Mouse (Mus musculus) right cerebral cortex, postnatal 4 days (tissue): ENCODE data around the gene Polr3gl.
A peak's percentile ranks its signal among the peaks of the same experiment; 100 is the strongest.

ENCODE experiments used
- DNase-seq: peaks from one replicate; pipeline ENCODE4 v3.0.0-alpha.2; 2022

Gene Polr3gl

GRCm38 (mm10) chr3:96597435-96597891 is 3.5 kb upstream of the Polr3gl start:
- peak; percentile 52 for DNase-seq

GRCm38 (mm10) chr3:96596855-96597254 is 2.9 kb upstream of the Polr3gl start:
- DNase-seq: peak; percentile 45

- peak; percentile 76 for DNase-seq
Measured at GRCm38 (mm10) chr3:96596228-96596707, 2.3 kb upstream of the Polr3gl start, which contains the start of gene Ankrd34a. TSS of gene Ankrd34a (plus strand) at chr3:96596636.

- no peak for DNase-seq
Measured at GRCm38 (mm10) chr3:96595661-96596060, 1.7 kb upstream of the Polr3gl start.

GRCm38 (mm10) chr3:96594851-96595250 is 870 bp upstream of the Polr3gl start:
- DNase-seq: no peak

GRCm38 (mm10) chr3:96593374-96593773 is 607 bp downstream of the Polr3gl start:
- no peak for DNase-seq

GRCm38 (mm10) chr3:96590657-96591056 is 3.3 kb downstream of the Polr3gl start:
- DNase-seq: no peak

- DNase-seq: no peak
Measured at GRCm38 (mm10) chr3:96583386-96583785, 10.6 kb downstream of the Polr3gl start.

GRCm38 (mm10) chr3:96581771-96582515 is 12.0 kb downstream of the Polr3gl start:
- no peak for DNase-seq

GRCm38 (mm10) chr3:96581141-96581540 is 12.8 kb downstream of the Polr3gl start:
- DNase-seq: no peak

GRCm38 (mm10) chr3:96579885-96580454 is 14.0 kb downstream of the Polr3gl start:
- DNase-seq: peak; percentile 93

- DNase-seq: no peak
Measured at GRCm38 (mm10) chr3:96579239-96579750, 14.7 kb downstream of the Polr3gl start.

GRCm38 (mm10) chr3:96578561-96579238 is 15.3 kb downstream of the Polr3gl start:
- DNase-seq: no peak

- no peak for DNase-seq
Measured at GRCm38 (mm10) chr3:96577566-96577965, 16.4 kb downstream of the Polr3gl start.

GRCm38 (mm10) chr3:96576690-96577541 is 17.1 kb downstream of the Polr3gl start, which contains the start of gene Gm16253:
TSS of gene Gm16253 (plus strand) at chr3:96576984.
- peak; percentile 66 for DNase-seq

GRCm38 (mm10) chr3:96576005-96576658 is 17.8 kb downstream of the Polr3gl start:
- no peak for DNase-seq

GRCm38 (mm10) chr3:96575272-96575984 is 18.6 kb downstream of the Polr3gl start:
- no peak for DNase-seq

GRCm38 (mm10) chr3:96573611-96574511 is 20.1 kb downstream of the Polr3gl start:
- no peak for DNase-seq

- DNase-seq: no peak
Measured at GRCm38 (mm10) chr3:96571896-96572698, 21.9 kb downstream of the Polr3gl start.
